Mouse (Mus musculus) brain, embryonic 14.5 days (tissue): ENCODE measurements around the gene Pin1. TPM values are rescaled to one million over a fixed set of nuclear protein-coding genes. Genes with fewer than 3 reads are reported as not detected.
"Not testable (repeated sequence)": the region's sequence is repeated elsewhere in the genome, so short reads cannot be mapped to it uniquely, and the experiment has no call there.

Experiments
- DNase-seq: peaks from one replicate; pipeline ENCODE4 v3.0.0-alpha.2; 2011; ENCODE audit warnings: low read depth
- CTCF ChIP-seq: fragments of 200-500 bp; IDR thresholded peaks from 2 replicates; pipeline ENCODE4 v1.5.1; 2012; ENCODE audit warnings: inconsistent platforms, mild to moderate bottlenecking, moderate library complexity, borderline replicate concordance; ENCODE audit not compliant: insufficient read depth, insufficient read length; ENCODE audit errors: extremely low read depth
- POLR2A ChIP-seq: fragments of 200-500 bp; IDR thresholded peaks from 2 replicates; pipeline ENCODE4 v1.6.1; 2012; ENCODE audit warnings: mild to moderate bottlenecking, inconsistent platforms, borderline replicate concordance; ENCODE audit not compliant: poor library complexity, insufficient read depth, insufficient read length, severe bottlenecking; ENCODE audit errors: extremely low read depth
- polyA plus RNA-seq: library from polyadenylated mRNA; depleted of rRNA; stranded (reverse); fragments of >200 nt; gene quantifications from 2 replicates; pipeline ENCODE4 v1.2.3, GENCODE M21; 2012

Gene Pin1
- polyA plus RNA-seq, 1 experiment: 34.4 TPM

GRCm38 (mm10) chr9:20685081-20685861 lies 33.4 kb downstream of the Pin1 start:
- no peak for DNase-seq
- no peak for TF ChIP-seq POLR2A
- TF ChIP-seq CTCF: no peak

- no peak for DNase-seq
- TF ChIP-seq POLR2A (no peak), CTCF (no peak)
These were observed 37.5 kb downstream of the Pin1 start for GRCm38 (mm10) chr9:20689403-20689802.

GRCm38 (mm10) chr9:20689913-20690312 lies 38.0 kb downstream of the Pin1 start:
- TF ChIP-seq CTCF: no peak
- no peak for TF ChIP-seq POLR2A
- peak; percentile 47 for DNase-seq

GRCm38 (mm10) chr9:20690449-20690848 lies 38.6 kb downstream of the Pin1 start:
- not testable (repeated sequence) for DNase-seq

- DNase-seq: no peak
- TF ChIP-seq CTCF (no peak), POLR2A (no peak)
These were observed 41.0 kb downstream of the Pin1 start for GRCm38 (mm10) chr9:20692863-20693262.

- TF ChIP-seq CTCF: no peak
- no peak for TF ChIP-seq POLR2A
- DNase-seq: no peak
These were observed 42.9 kb downstream of the Pin1 start for GRCm38 (mm10) chr9:20694721-20695235.

- DNase-seq: peak; percentile 77
These were observed 44.3 kb downstream of the Pin1 start for GRCm38 (mm10) chr9:20696107-20696712.

GRCm38 (mm10) chr9:20697466-20697865 lies 45.6 kb downstream of the Pin1 start:
- DNase-seq: peak; percentile 81

More at GRCm38 (mm10) chr9:20696107-20696712, 44.3 kb downstream of the Pin1 start:
- TF ChIP-seq CTCF (no peak), POLR2A (no peak)

GRCm38 (mm10) chr9:20703832-20704380 lies 52.0 kb downstream of the Pin1 start:
- DNase-seq: peak; percentile 81
- TF ChIP-seq POLR2A: no peak
- no peak for TF ChIP-seq CTCF

More at GRCm38 (mm10) chr9:20697466-20697865, 45.6 kb downstream of the Pin1 start:
- TF ChIP-seq POLR2A (no peak), CTCF (no peak)

GRCm38 (mm10) chr9:20705420-20705819 lies 53.5 kb downstream of the Pin1 start:
- TF ChIP-seq CTCF: no peak
- no peak for TF ChIP-seq POLR2A
- no peak for DNase-seq

- no peak for DNase-seq
- no peak for TF ChIP-seq POLR2A
- TF ChIP-seq CTCF: no peak
These were observed 54.1 kb downstream of the Pin1 start for GRCm38 (mm10) chr9:20705981-20706380.
